Mouse (Mus musculus) limb, embryonic 15.5 days (tissue): ENCODE measurements around the gene Gzmm. TPM values are rescaled to one million over a fixed set of nuclear protein-coding genes. Genes with fewer than 3 reads are reported as not detected.

Source experiments
- ATAC-seq: fragments of 200-750 bp; cut with Nextera tagmentation; 2 replicates; pipeline ENCODE4 v1.8.0; 2017; ENCODE audit warnings: low read depth, moderate TSS enrichment; ENCODE audit not compliant: insufficient number of reproducible peaks, low FRiP score, low TSS enrichment
- H3K27ac ChIP-seq: fragments of 300-500 bp; sonication (generic); 2 replicates; pipeline ENCODE4 v1.5.1; 2015; ENCODE audit warnings: moderate library complexity, mild to moderate bottlenecking, inconsistent platforms
- H3K27me3 ChIP-seq: fragments of 300-500 bp; sonication (generic); 2 replicates; pipeline ENCODE4 v1.6.1; 2015; ENCODE audit warnings: inconsistent platforms
- H3K36me3 ChIP-seq: fragments of 300-500 bp; sonication (generic); 2 replicates; pipeline ENCODE4 v1.6.1; 2015; ENCODE audit warnings: inconsistent platforms
- H3K4me1 ChIP-seq: fragments of 300-500 bp; sonication (generic); 2 replicates; pipeline ENCODE4 v1.6.1; 2015; ENCODE audit warnings: inconsistent platforms
- H3K4me2 ChIP-seq: fragments of 300-500 bp; sonication (generic); 2 replicates; pipeline ENCODE4 v1.6.1; 2015; ENCODE audit warnings: mild to moderate bottlenecking, inconsistent platforms
- H3K4me3 ChIP-seq: fragments of 300-500 bp; sonication (generic); 2 replicates; pipeline ENCODE4 v1.5.1; 2015; ENCODE audit warnings: mild to moderate bottlenecking, inconsistent platforms
- H3K9ac ChIP-seq: fragments of 300-500 bp; sonication (generic); 2 replicates; pipeline ENCODE4 v1.6.1; 2015; ENCODE audit warnings: inconsistent platforms
- H3K9me3 ChIP-seq: fragments of 300-500 bp; sonication (generic); 2 replicates; pipeline ENCODE4 v1.6.1; 2016; ENCODE audit warnings: inconsistent platforms
- WGBS: fragments of 180-500 bp; shearing (Covaris S2); methylation state at CpG from one replicate; pipeline ENCODE4 v1.1.7; 2015; 5-methylcytosine and 5-hydroxymethylcytosine counted together
- polyA plus RNA-seq: library from polyadenylated mRNA; unstranded; fragments of >200 nt; fragmentation: Nextera tagmentation; extraction: Ambion mirVana; gene quantifications from 2 replicates; pipeline ENCODE4 v1.2.1, GENCODE M21; 2015

The Gzmm gene
- polyA plus RNA-seq, 1 experiment from 2014 or later: 0.86 TPM

DNA sequence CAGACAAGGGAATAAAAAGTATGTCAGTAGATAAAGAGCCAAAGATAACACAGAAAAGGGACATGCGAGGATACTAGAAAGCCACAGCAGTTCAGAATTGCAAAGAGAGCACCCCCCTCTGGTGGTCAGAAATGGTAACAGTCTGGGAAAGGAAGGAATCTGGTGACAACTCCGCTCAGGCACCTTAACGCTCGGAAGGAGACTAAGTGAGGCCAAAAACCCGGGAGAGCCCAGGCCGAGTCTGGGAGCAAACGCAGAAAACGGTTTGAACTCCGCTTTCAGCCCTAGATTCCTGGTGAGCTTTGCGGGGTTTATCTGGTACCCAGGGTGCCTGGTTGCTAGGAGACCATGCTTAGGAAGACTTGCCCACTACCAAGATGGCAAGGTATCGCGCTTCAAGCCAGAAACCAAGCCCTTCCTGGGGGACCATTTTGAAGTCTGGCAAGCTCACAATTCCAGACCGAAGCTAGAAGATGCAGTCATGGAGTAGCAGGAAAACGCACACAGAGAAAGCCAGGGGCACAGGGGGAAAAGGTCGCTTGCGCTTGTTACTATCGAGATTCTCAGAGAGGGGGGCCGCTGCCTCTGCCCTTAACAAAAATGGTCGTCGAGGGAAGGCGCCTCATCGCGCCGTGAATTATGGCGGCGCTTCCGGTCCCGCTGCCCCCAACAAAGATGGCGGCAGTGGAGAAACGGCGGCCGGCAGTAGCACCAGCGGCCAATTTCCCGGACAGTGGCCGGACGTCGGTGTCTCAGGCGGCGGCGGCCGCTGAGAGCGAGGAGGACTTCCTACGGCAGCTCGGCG, 19.8 kb upstream of the Gzmm start, which contains the start of gene Tpgs1:
Gene Tpgs1, plus strand, starts transcription at position 599 of the 805 bp plus-strand sequence.
- peak within 1 kb of the TSS; percentile 85 for H3K4me2 ChIP-seq
- H3K9me3 ChIP-seq: no peaks in the 10 kb centered on the region
- peak within 1 kb of the TSS; percentile 67 for H3K4me3 ChIP-seq
- H3K27ac ChIP-seq: peak within 1 kb of the TSS; percentile 91
- H3K36me3 ChIP-seq: peaks cover 19% of the 10 kb centered on the region
- peak; percentile 70 for ATAC-seq
- no peaks in the 10 kb centered on the region for H3K27me3 ChIP-seq
- peak within 1 kb of the TSS; percentile 64 for H3K9ac ChIP-seq
- WGBS: under 1% methylated on average over 45 of the region's 45 CpGs
- peaks cover 16% of the 10 kb centered on the region for H3K4me1 ChIP-seq

- under 1% methylated on average over 47 of the region's 47 CpGs for WGBS
- peak; percentile 42 for ATAC-seq
- no peaks in the 10 kb centered on the region for H3K9me3 ChIP-seq
Measured at GRCm38 (mm10) chr10:79669576-79670057, 19.2 kb upstream of the Gzmm start.

DNA sequence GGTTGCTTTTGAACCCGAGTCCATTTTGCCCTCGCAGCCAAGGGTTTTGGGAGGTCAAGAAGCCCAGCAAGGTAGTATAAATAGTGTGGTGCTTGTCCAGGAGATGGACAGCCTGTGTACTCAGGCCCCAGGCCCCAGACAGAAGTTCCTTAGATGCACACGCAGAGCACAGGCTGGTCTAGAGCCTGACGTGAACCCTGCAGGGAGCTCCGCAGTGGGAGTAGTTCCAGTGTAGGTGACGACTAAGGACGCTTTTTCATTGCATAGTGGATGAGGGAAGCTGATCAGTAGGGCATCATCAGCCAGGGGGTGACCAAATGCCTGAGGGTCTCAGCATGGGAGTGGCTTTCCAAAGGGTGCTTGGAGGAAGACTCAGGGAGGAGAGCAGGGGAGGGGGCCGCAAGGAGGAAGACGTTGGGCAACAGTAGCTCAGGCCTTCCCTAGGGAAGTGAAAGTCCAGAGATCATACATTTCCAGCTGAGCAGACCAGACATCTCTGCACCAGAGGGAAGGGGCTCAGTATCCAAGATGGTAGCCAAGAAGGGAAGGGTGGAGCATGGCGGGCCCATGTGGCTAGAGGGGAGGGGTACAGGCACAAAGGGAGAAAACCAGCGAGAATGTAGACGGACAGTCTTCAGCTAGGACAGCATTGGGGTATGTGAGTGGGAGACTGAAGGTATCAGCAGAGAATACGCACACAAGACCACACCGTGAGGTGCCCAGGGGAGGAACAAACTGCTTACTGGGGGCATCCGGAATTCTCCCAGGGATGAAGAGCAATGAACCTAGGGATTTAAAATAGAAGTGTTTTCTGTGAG, 18.5 kb upstream of the Gzmm start:
- Histone ChIP-seq H3K27ac (peak overlapping the region; percentile 91), H3K27me3 (no peaks in the 10 kb centered on the region), H3K4me1 (peaks cover 14% of the 10 kb centered on the region), H3K36me3 (peaks cover 25% of the 10 kb centered on the region), H3K9me3 (no peaks in the 10 kb centered on the region), H3K9ac (peak overlapping the region; percentile 64), H3K4me2 (peak overlapping the region; percentile 85), H3K4me3 (peak overlapping the region; percentile 67)
- 32% methylated on average over 15 of the region's 15 CpGs for WGBS
- ATAC-seq: no peak

More at GRCm38 (mm10) chr10:79669576-79670057, 19.2 kb upstream of the Gzmm start:
- H3K27me3 ChIP-seq: no peaks in the 10 kb centered on the region
- H3K4me2 ChIP-seq: peak overlapping the region; percentile 85
- H3K27ac ChIP-seq: peak overlapping the region; percentile 91
- peak overlapping the region; percentile 67 for H3K4me3 ChIP-seq
- H3K4me1 ChIP-seq: peaks cover 14% of the 10 kb centered on the region
- peak overlapping the region; percentile 64 for H3K9ac ChIP-seq
- peaks cover 23% of the 10 kb centered on the region for H3K36me3 ChIP-seq

DNA sequence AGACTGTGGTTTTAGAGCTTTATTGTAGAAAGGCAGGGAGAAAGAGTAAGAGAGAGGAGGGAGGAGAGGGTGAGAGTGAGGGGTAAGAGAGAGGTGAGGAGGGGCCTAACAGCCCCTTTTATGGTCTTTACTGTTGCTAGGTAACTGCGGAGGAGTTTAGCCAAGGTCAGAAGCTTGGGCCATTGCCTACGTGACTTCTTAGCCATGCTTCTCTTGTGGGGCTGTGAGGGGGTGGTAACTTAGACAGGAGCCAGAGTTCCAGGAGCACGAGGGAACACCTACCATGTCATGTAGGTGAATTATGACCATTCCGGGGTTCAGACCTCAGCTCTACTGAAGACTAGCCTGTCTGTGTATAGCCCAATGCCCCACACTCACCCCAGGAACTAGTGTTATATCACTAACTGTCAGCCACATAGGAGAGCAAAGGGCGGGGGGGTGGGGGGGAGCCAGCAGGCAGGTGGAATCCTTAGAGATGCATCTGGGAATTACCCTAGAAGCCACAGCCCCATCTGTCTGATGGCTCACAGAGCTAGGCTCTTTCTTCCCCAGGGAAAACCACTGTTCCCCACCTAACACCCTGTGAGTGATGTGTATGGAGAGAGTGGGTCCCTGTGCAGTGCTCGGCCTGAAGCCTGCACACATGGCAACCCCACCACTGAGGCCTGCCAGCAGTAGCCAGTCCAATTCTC, 17.3 kb upstream of the Gzmm start:
- Histone ChIP-seq H3K9me3 (no peaks in the 10 kb centered on the region), H3K36me3 (peaks cover 34% of the 10 kb centered on the region), H3K4me3 (no peak overlapping the region), H3K4me1 (peaks cover 14% of the 10 kb centered on the region), H3K27ac (no peak overlapping the region), H3K27me3 (no peaks in the 10 kb centered on the region), H3K4me2 (no peak overlapping the region), H3K9ac (no peak overlapping the region)
- no peak for ATAC-seq
- WGBS: 47% methylated on average over 6 of the region's 6 CpGs

GRCm38 (mm10) chr10:79672088-79672455, 16.7 kb upstream of the Gzmm start:
- Histone ChIP-seq H3K27me3 (no peaks in the 10 kb centered on the region), H3K27ac (no peak overlapping the region), H3K4me1 (peaks cover 14% of the 10 kb centered on the region), H3K9ac (no peak overlapping the region), H3K36me3 (peaks cover 34% of the 10 kb centered on the region), H3K4me2 (no peak overlapping the region), H3K4me3 (no peak overlapping the region), H3K9me3 (no peaks in the 10 kb centered on the region)
- ATAC-seq: no peak
- WGBS: 67% methylated on average over 3 of the region's 3 CpGs

- H3K9ac ChIP-seq: no peak overlapping the region
- H3K4me2 ChIP-seq: no peak overlapping the region
- 91% methylated on average over 3 of the region's 3 CpGs for WGBS
- H3K36me3 ChIP-seq: peaks cover 34% of the 10 kb centered on the region
- H3K4me1 ChIP-seq: peaks cover 14% of the 10 kb centered on the region
- H3K27me3 ChIP-seq: no peaks in the 10 kb centered on the region
- H3K9me3 ChIP-seq: no peaks in the 10 kb centered on the region
- no peak overlapping the region for H3K4me3 ChIP-seq
- H3K27ac ChIP-seq: no peak overlapping the region
- ATAC-seq: no peak
Measured at GRCm38 (mm10) chr10:79673054-79673453, 15.8 kb upstream of the Gzmm start.

DNA sequence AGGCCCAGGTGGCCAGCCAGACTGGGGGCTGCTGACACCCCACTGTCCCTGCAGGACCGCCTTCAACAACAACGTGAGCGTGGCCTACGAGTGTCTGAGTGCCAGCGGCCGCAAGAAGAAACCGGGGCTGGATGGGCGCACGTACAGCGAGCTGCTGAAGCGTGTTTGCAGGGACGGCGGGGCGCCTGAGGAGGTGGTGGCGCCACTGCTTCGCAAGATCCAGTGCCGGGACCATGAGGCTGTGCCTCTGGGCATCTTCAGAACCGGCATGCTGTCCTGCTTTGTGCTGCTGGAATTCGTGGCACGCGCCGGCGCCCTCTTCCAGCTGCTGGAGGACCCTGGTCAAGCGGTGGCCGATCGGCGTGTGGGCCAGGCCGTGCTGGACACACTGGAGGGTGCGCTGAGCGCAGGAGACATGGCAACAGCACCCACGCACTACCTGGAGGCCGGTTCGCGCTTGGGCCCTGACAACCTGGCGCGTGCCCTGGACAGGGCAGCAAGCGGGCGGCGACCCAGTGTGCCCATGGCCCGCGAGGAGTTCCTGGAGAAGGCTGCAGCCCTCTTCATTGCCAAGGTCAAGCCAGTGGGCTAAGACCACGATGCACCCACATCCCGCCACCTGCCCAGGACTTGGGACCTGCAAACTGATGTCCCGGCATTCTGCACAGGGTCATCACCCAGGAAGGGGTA, 13.3 kb upstream of the Gzmm start:
- H3K9ac ChIP-seq: no peak overlapping the region
- H3K4me3 ChIP-seq: no peak overlapping the region
- H3K27ac ChIP-seq: no peak overlapping the region
- no peaks in the 10 kb centered on the region for H3K27me3 ChIP-seq
- H3K36me3 ChIP-seq: peaks cover 34% of the 10 kb centered on the region
- no peaks in the 10 kb centered on the region for H3K9me3 ChIP-seq
- WGBS: 57% methylated on average over 44 of the region's 44 CpGs
- H3K4me2 ChIP-seq: no peak overlapping the region
- H3K4me1 ChIP-seq: peaks cover 8% of the 10 kb centered on the region
- no peak for ATAC-seq

- Histone ChIP-seq H3K4me3 (peak overlapping the region; percentile 71), H3K36me3 (peaks cover 23% of the 10 kb centered on the region), H3K27ac (peak overlapping the region; percentile 87), H3K27me3 (no peaks in the 10 kb centered on the region), H3K9ac (peak overlapping the region; percentile 28), H3K4me2 (peak overlapping the region; percentile 52), H3K9me3 (no peaks in the 10 kb centered on the region), H3K4me1 (peaks cover 27% of the 10 kb centered on the region)
- 35% methylated on average over 11 of the region's 11 CpGs for WGBS
- ATAC-seq: no peak
Measured at GRCm38 (mm10) chr10:79680606-79681495, 8.0 kb upstream of the Gzmm start.

DNA sequence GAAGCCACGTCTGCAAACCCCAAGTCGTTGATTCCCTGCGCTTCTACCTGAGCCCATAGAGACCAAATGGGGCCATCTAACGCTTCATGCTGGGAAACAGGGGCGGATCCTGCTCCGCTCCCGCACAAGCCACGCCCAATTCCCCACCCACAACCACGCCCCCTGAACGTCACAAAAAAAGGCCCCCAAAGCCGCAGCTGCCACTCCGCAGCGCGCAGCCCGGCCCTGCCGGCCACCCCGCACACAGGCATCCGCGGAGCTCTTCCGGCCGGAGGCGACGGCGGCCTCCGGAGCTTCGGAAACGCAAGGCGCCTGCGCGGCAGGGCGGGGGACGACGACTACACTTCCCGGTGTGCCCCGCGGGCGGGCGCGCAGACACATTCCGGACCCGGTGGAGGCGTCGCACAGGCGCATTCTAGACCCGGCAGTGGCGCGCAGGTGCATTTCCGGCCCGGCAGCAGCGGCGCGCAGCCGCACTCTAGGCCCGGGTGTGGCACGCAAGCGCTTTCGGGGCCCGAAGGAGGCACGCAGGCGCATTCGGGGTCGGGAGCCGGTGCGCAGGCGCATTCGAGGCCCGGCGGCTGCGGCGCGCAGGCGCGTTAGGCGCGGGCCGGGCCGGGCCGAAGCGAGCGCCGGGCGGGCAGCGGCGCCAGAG, 7.1 kb upstream of the Gzmm start, which contains the start of gene Cdc34:
Gene Cdc34, plus strand, starts transcription at position 605 of the 655 bp plus-strand sequence.
- under 1% methylated on average over 82 of the region's 84 CpGs for WGBS
- Histone ChIP-seq H3K9ac (peak within 1 kb of the TSS; percentile 75), H3K4me1 (peaks cover 27% of the 10 kb centered on the region), H3K27ac (peak within 1 kb of the TSS; percentile 87), H3K27me3 (no peaks in the 10 kb centered on the region), H3K4me2 (peak within 1 kb of the TSS; percentile 84), H3K9me3 (no peaks in the 10 kb centered on the region), H3K36me3 (peaks cover 28% of the 10 kb centered on the region), H3K4me3 (peak within 1 kb of the TSS; percentile 71)
- ATAC-seq: peak; percentile 95

GRCm38 (mm10) chr10:79682551-79682915, 6.3 kb upstream of the Gzmm start:
- H3K27me3 ChIP-seq: no peaks in the 10 kb centered on the region
- H3K4me2 ChIP-seq: peak overlapping the region; percentile 84
- peak overlapping the region; percentile 75 for H3K9ac ChIP-seq
- H3K4me1 ChIP-seq: peaks cover 27% of the 10 kb centered on the region
- no peaks in the 10 kb centered on the region for H3K9me3 ChIP-seq
- H3K27ac ChIP-seq: peak overlapping the region; percentile 87
- H3K4me3 ChIP-seq: peak overlapping the region; percentile 71
- under 1% methylated on average over 10 of the region's 10 CpGs for WGBS
- peaks cover 36% of the 10 kb centered on the region for H3K36me3 ChIP-seq
- ATAC-seq: no peak
